Mouse (Mus musculus) spleen, postnatal 36 days (tissue): ENCODE results near the gene Amfr.

ENCODE experiments used
- DNase-seq, 2 experiments: peaks; one replicate each; pipeline ENCODE4 v3.0.0; 2022; ENCODE audit warnings: low spot score in 2 of 2, mixed read lengths in 1 of 2

Gene Amfr

GRCm38 (mm10) chr8:93981679-93982215 lies 30.9 kb downstream of the Amfr start:
- DNase-seq, result no peak

GRCm38 (mm10) chr8:93980141-93980540 lies 32.5 kb downstream of the Amfr start:
- no peak for DNase-seq

- no peak for DNase-seq
Measured at GRCm38 (mm10) chr8:93976446-93977211, 36.0 kb downstream of the Amfr start.

- no peak for DNase-seq
Measured at GRCm38 (mm10) chr8:93975358-93975757, 37.3 kb downstream of the Amfr start.

GRCm38 (mm10) chr8:93974602-93975186 lies 37.9 kb downstream of the Amfr start:
- DNase-seq, result no peak

GRCm38 (mm10) chr8:93973831-93974375 lies 38.7 kb downstream of the Amfr start:
- DNase-seq, result no peak

GRCm38 (mm10) chr8:93972971-93973734 lies 39.5 kb downstream of the Amfr start:
- DNase-seq, result no peak

GRCm38 (mm10) chr8:93972211-93972610 lies 40.4 kb downstream of the Amfr start:
- no peak for DNase-seq

GRCm38 (mm10) chr8:93971451-93971850 lies 41.2 kb downstream of the Amfr start:
- no peak for DNase-seq

- no peak for DNase-seq
Measured at GRCm38 (mm10) chr8:93969626-93970340, 42.9 kb downstream of the Amfr start.

- no peak for DNase-seq
Measured at GRCm38 (mm10) chr8:93968293-93968692, 44.3 kb downstream of the Amfr start.

GRCm38 (mm10) chr8:93960909-93961308 lies 51.7 kb downstream of the Amfr start:
- no peak for DNase-seq

GRCm38 (mm10) chr8:93958402-93958801 lies 54.2 kb downstream of the Amfr start:
- no peak for DNase-seq

- no peak for DNase-seq
Measured at GRCm38 (mm10) chr8:93952511-93952910, 60.1 kb downstream of the Amfr start.

GRCm38 (mm10) chr8:93950133-93950532 lies 62.5 kb downstream of the Amfr start:
- DNase-seq, result no peak

- DNase-seq, result no peak
Measured at GRCm38 (mm10) chr8:93946397-93946796, 66.2 kb downstream of the Amfr start.

GRCm38 (mm10) chr8:93945781-93946180 lies 66.9 kb downstream of the Amfr start:
- DNase-seq, result no peak

- no peak for DNase-seq
Measured at GRCm38 (mm10) chr8:93941636-93942054, 71.0 kb downstream of the Amfr start.

GRCm38 (mm10) chr8:93940542-93941423 lies 71.9 kb downstream of the Amfr start:
- DNase-seq, result no peak

- no peak for DNase-seq
Measured at GRCm38 (mm10) chr8:93938193-93938592, 74.4 kb downstream of the Amfr start.
